Mouse (Mus musculus) thymus, adult 2 months (tissue): ENCODE data around the gene Gfra1. TPM values are rescaled to one million over a fixed set of nuclear protein-coding genes. Genes with fewer than 3 reads are reported as not detected.

Experiments
- DNase-seq: peaks from one replicate; pipeline ENCODE4 v3.0.0; 2021
- H3K27ac ChIP-seq: fragments of 200-500 bp; 2 replicates; pipeline ENCODE4 v1.5.1; 2012; ENCODE audit warnings: low read length, control low read depth; ENCODE audit not compliant: control insufficient read depth, insufficient read depth
- H3K27me3 ChIP-seq: fragments of 200-500 bp; 2 replicates; pipeline ENCODE4 v1.6.1; 2012; ENCODE audit warnings: mild to moderate bottlenecking, low read length, moderate library complexity, mixed read lengths; ENCODE audit not compliant: control insufficient read depth, insufficient read depth
- H3K36me3 ChIP-seq: fragments of 200-500 bp; 2 replicates; pipeline ENCODE4 v1.6.1; 2012; ENCODE audit warnings: mild to moderate bottlenecking, low read length, moderate library complexity; ENCODE audit not compliant: control insufficient read depth, insufficient read depth
- H3K4me1 ChIP-seq: fragments of 200-500 bp; replicated peaks from 2 replicates; pipeline ENCODE4 v1.6.1; 2012; ENCODE audit warnings: low read length; ENCODE audit not compliant: control insufficient read depth, insufficient read depth
- H3K4me3 ChIP-seq: fragments of 200-500 bp; 2 replicates; pipeline ENCODE4 v1.5.1; 2012; ENCODE audit warnings: mild to moderate bottlenecking, low read length, control low read depth, moderate library complexity; ENCODE audit not compliant: control insufficient read depth, insufficient read depth
- CTCF ChIP-seq: fragments of 200-500 bp; IDR thresholded peaks from 2 replicates; pipeline ENCODE4 v1.5.1; 2012; ENCODE audit warnings: mild to moderate bottlenecking, control low read depth, low read length, moderate library complexity, borderline replicate concordance; ENCODE audit not compliant: control insufficient read depth, poor library complexity, insufficient read depth; ENCODE audit errors: extremely low read depth
- POLR2A ChIP-seq: fragments of 200-500 bp; IDR thresholded peaks from 2 replicates; pipeline ENCODE4 v1.6.1; 2012; ENCODE audit warnings: mild to moderate bottlenecking, low read length, control low read depth, moderate library complexity; ENCODE audit not compliant: control insufficient read depth, poor library complexity, insufficient read depth; ENCODE audit errors: extremely low read depth
- WGBS: fragments of 180-500 bp; shearing (Covaris S2); methylation state at CpG from one replicate; pipeline ENCODE4 v1.1.7; 2018; 5-methylcytosine and 5-hydroxymethylcytosine counted together
- polyA plus RNA-seq: library from polyadenylated mRNA; depleted of rRNA; stranded (reverse); fragments of >200 nt; gene quantifications from 2 replicates; pipeline ENCODE4 v1.2.3, GENCODE M21; 2012

Gene Gfra1
- polyA plus RNA-seq, 1 experiment: 7.0 TPM

DNA sequence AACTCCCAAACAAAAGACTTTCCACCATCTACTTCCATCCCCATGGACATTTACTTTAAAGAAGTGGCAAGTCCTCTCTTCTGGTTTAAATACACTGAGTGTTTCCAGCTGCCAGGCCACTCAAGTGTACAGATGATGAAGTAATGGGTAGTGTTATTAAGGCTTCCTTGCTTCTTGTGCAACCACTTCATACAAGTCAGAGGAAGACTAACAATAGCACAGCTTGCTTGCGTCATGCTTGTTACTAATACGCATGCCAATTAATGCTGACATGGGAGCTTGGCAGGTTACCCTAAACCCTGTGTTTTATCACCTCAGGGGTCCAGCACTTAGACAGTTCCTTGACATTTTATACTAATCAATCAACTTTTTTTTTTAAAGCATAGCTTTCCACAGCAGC, 196.5 kb downstream of the Gfra1 start:
- 95% methylated on average over 2 of the region's 2 CpGs for WGBS
- no peaks in the 10 kb centered on the region for H3K4me1 ChIP-seq
- H3K27ac ChIP-seq: no peak overlapping the region
- no peaks in the 10 kb centered on the region for H3K27me3 ChIP-seq
- H3K36me3 ChIP-seq: no peaks in the 10 kb centered on the region
- DNase-seq: no peak
- TF ChIP-seq POLR2A (no peak), CTCF (no peak)
- no peak overlapping the region for H3K4me3 ChIP-seq

DNA sequence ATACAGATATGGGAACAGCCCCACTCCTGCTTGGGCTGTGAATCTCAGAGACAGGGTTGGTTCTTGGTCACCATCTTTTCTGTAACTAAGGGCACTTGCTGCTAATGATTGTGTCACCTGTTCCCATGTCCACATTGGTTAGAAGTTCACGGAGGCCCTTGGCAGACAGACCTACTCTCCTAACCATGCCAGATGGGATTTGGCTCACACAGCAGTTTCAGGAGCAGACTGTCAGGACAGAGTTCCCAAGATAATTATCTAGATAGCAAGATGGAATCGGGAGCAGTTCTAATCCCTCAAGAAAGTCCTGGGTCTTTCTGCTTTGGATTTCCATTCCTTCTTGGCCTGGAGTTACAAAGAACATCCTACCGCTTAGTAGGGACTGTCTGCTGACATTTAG, 199.2 kb downstream of the Gfra1 start:
- DNase-seq: no peak
- Histone ChIP-seq H3K4me1 (no peaks in the 10 kb centered on the region), H3K4me3 (no peak overlapping the region), H3K27ac (no peak overlapping the region), H3K36me3 (no peaks in the 10 kb centered on the region), H3K27me3 (no peaks in the 10 kb centered on the region)
- 97% methylated on average over 3 of the region's 3 CpGs for WGBS
- TF ChIP-seq CTCF (no peak), POLR2A (no peak)

GRCm38 (mm10) chr19:58255394-58255793, 200.3 kb downstream of the Gfra1 start:
- TF ChIP-seq CTCF: no peak
- TF ChIP-seq POLR2A: no peak
- 91% methylated on average over 7 of the region's 7 CpGs for WGBS
- H3K36me3 ChIP-seq: no peaks in the 10 kb centered on the region
- H3K27ac ChIP-seq: no peak overlapping the region
- no peak for DNase-seq
- no peak overlapping the region for H3K4me3 ChIP-seq
- H3K4me1 ChIP-seq: no peaks in the 10 kb centered on the region
- H3K27me3 ChIP-seq: no peaks in the 10 kb centered on the region

GRCm38 (mm10) chr19:58254172-58254571, 201.5 kb downstream of the Gfra1 start:
- H3K27me3 ChIP-seq: no peaks in the 10 kb centered on the region
- H3K36me3 ChIP-seq: no peaks in the 10 kb centered on the region
- H3K27ac ChIP-seq: no peak overlapping the region
- DNase-seq: no peak
- no peak overlapping the region for H3K4me3 ChIP-seq
- TF ChIP-seq POLR2A (no peak), CTCF (no peak)
- H3K4me1 ChIP-seq: no peaks in the 10 kb centered on the region
- 93% methylated on average over 3 of the region's 3 CpGs for WGBS

DNA sequence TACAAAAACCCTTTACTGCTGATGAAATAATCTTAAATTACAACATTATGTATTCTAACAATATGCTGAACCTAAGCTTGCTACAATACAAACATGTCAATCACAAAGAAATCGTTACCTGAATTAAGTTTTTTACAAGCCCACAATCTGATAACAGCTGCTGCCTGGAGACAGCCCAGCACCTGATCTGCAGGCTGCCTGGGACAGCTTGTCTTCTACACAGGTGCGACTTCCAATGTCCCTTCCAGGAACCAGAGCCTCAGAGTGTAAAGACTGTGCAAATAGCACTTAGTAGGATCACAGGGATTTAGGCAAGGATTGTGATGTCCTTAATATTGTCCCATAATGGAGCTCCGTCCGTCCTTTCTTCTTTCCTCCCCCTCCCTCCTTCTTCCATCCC, 204.0 kb downstream of the Gfra1 start:
- TF ChIP-seq CTCF (no peak), POLR2A (no peak)
- WGBS: 72% methylated on average over 4 of the region's 4 CpGs
- no peaks in the 10 kb centered on the region for H3K36me3 ChIP-seq

GRCm38 (mm10) chr19:58251095-58251494, 204.6 kb downstream of the Gfra1 start:
- H3K4me1 ChIP-seq: no peaks in the 10 kb centered on the region
- no peaks in the 10 kb centered on the region for H3K27me3 ChIP-seq
- TF ChIP-seq POLR2A: no peak
- no peak for TF ChIP-seq CTCF
- H3K27ac ChIP-seq: no peak overlapping the region
- WGBS: 92% methylated on average over 6 of the region's 6 CpGs
- H3K36me3 ChIP-seq: no peaks in the 10 kb centered on the region
- no peak for DNase-seq
- H3K4me3 ChIP-seq: no peak overlapping the region

More for the DNA sequence above, 204.0 kb downstream of the Gfra1 start:
- Histone ChIP-seq H3K27me3 (no peaks in the 10 kb centered on the region), H3K4me3 (no peak overlapping the region), H3K4me1 (no peaks in the 10 kb centered on the region), H3K27ac (no peak overlapping the region)
- no peak for DNase-seq

GRCm38 (mm10) chr19:58250237-58250636, 205.5 kb downstream of the Gfra1 start:
- TF ChIP-seq POLR2A (no peak), CTCF (no peak)
- no peaks in the 10 kb centered on the region for H3K4me1 ChIP-seq
- no peak overlapping the region for H3K27ac ChIP-seq
- no peak for DNase-seq
- H3K4me3 ChIP-seq: no peak overlapping the region
- H3K27me3 ChIP-seq: no peaks in the 10 kb centered on the region
- H3K36me3 ChIP-seq: no peaks in the 10 kb centered on the region
- 95% methylated on average over 8 of the region's 8 CpGs for WGBS

- WGBS: 79% methylated on average over 4 of the region's 4 CpGs
- DNase-seq: no peak
- no peak overlapping the region for H3K27ac ChIP-seq
- H3K27me3 ChIP-seq: no peaks in the 10 kb centered on the region; the same call in 1 of the 2 replicates
- no peaks in the 10 kb centered on the region for H3K4me1 ChIP-seq
- TF ChIP-seq POLR2A: no peak
- no peak for TF ChIP-seq CTCF
- no peaks in the 10 kb centered on the region for H3K36me3 ChIP-seq
- no peak overlapping the region for H3K4me3 ChIP-seq
Observed at GRCm38 (mm10) chr19:58244148-58244547, 211.6 kb downstream of the Gfra1 start.
